Mouse (Mus musculus) forebrain, embryonic 15.5 days (tissue): ENCODE results near the gene Rpl12. TPM values are rescaled to one million over a fixed set of nuclear protein-coding genes. Genes with fewer than 3 reads are reported as not detected.
A peak's percentile ranks its signal among the peaks of the same experiment; 100 is the strongest.
"Not testable (repeated sequence)": the region's sequence is repeated elsewhere in the genome, so short reads cannot be mapped to it uniquely, and the experiment has no call there.

Source experiments
- ATAC-seq: fragments of 200-750 bp; cut with Nextera tagmentation; replicated peaks from 2 replicates; pipeline ENCODE4 v1.8.0; 2017; ENCODE audit warnings: mild to moderate bottlenecking, moderate TSS enrichment, moderate library complexity
- H3K27ac ChIP-seq: fragments of 300-500 bp; sonication (generic); replicated peaks from 2 replicates; pipeline ENCODE4 v1.5.1; 2015; ENCODE audit warnings: mild to moderate bottlenecking, inconsistent platforms
- H3K27me3 ChIP-seq: fragments of 300-500 bp; sonication (generic); 2 replicates; pipeline ENCODE4 v1.6.1; 2015; ENCODE audit warnings: inconsistent platforms
- H3K36me3 ChIP-seq: fragments of 300-500 bp; sonication (generic); 2 replicates; pipeline ENCODE4 v1.6.1; 2015; ENCODE audit warnings: mild to moderate bottlenecking, inconsistent platforms
- H3K4me1 ChIP-seq: fragments of 300-500 bp; sonication (generic); 2 replicates; pipeline ENCODE4 v1.6.1; 2015; ENCODE audit warnings: inconsistent platforms
- H3K4me2 ChIP-seq: fragments of 300-500 bp; sonication (generic); replicated peaks from 2 replicates; pipeline ENCODE4 v1.6.1; 2015; ENCODE audit warnings: mild to moderate bottlenecking, inconsistent platforms
- H3K4me3 ChIP-seq: fragments of 300-500 bp; sonication (generic); 2 replicates; pipeline ENCODE4 v1.5.1; 2015; ENCODE audit warnings: mild to moderate bottlenecking, inconsistent platforms
- H3K9ac ChIP-seq: fragments of 300-500 bp; sonication (generic); replicated peaks from 2 replicates; pipeline ENCODE4 v1.6.1; 2015; ENCODE audit warnings: mild to moderate bottlenecking, inconsistent platforms
- H3K9me3 ChIP-seq: fragments of 300-500 bp; sonication (generic); 2 replicates; pipeline ENCODE4 v1.6.1; 2016; ENCODE audit warnings: inconsistent platforms
- WGBS: fragments of 180-500 bp; shearing (Covaris S2); methylation state at CpG from one replicate; pipeline ENCODE4 v1.1.7; 2015; ENCODE audit warnings: mixed read lengths; 5-methylcytosine and 5-hydroxymethylcytosine counted together
- polyA plus RNA-seq: library from polyadenylated mRNA; unstranded; fragments of >200 nt; fragmentation: Nextera tagmentation; extraction: Ambion mirVana; gene quantifications from 2 replicates; pipeline ENCODE4 v1.2.1, GENCODE M21; 2015

Gene Rpl12
- polyA plus RNA-seq, 1 experiment from 2014 or later = 96.9 TPM

DNA sequence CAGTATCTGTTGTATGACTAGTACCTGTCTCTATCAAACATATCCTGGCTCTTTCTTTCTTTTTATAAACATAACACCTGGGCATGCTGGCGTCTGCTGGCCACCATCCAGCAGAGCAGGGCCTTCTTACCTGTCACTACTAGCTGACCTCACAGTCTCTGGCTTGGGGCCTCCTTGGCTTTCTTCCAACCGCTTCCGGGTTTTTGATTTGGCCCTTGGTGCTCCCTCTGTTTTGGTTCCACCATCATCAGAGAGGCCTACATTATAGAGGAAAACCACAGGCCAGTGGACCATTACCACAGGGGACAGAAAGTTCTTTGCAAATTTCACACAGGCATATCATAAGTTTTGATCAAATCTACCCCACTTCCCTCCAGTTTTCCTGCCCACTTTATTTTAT, 28.0 kb downstream of the Rpl12 start:
- no peak for ATAC-seq
- no peaks in the 10 kb centered on the region for H3K9me3 ChIP-seq
- H3K36me3 ChIP-seq = no peaks in the 10 kb centered on the region
- no peaks in the 10 kb centered on the region for H3K27me3 ChIP-seq
- H3K27ac ChIP-seq = no peak overlapping the region
- no peak overlapping the region for H3K9ac ChIP-seq
- no peak overlapping the region for H3K4me3 ChIP-seq
- no peak overlapping the region for H3K4me2 ChIP-seq
- WGBS = 67% methylated on average over 3 of the region's 3 CpGs
- H3K4me1 ChIP-seq = no peaks in the 10 kb centered on the region

GRCm38 (mm10) chr2:32990167-32990832, 28.9 kb downstream of the Rpl12 start:
- no peaks in the 10 kb centered on the region for H3K27me3 ChIP-seq
- no peak overlapping the region for H3K27ac ChIP-seq
- ATAC-seq = no peak
- 65% methylated on average over 13 of the region's 13 CpGs for WGBS
- H3K4me1 ChIP-seq = no peaks in the 10 kb centered on the region
- no peak overlapping the region for H3K4me3 ChIP-seq
- no peak overlapping the region for H3K4me2 ChIP-seq
- H3K9ac ChIP-seq = no peak overlapping the region
- H3K36me3 ChIP-seq = no peaks in the 10 kb centered on the region
- H3K9me3 ChIP-seq = no peaks in the 10 kb centered on the region

- H3K9ac ChIP-seq = no peak overlapping the region
- H3K27ac ChIP-seq = no peak overlapping the region
- no peak overlapping the region for H3K4me2 ChIP-seq
- 72% methylated on average over 6 of the region's 6 CpGs for WGBS
- no peak for ATAC-seq
- H3K36me3 ChIP-seq = no peaks in the 10 kb centered on the region
- H3K27me3 ChIP-seq = no peaks in the 10 kb centered on the region
- H3K9me3 ChIP-seq = no peaks in the 10 kb centered on the region
- no peaks in the 10 kb centered on the region for H3K4me1 ChIP-seq
- no peak overlapping the region for H3K4me3 ChIP-seq
Observed at GRCm38 (mm10) chr2:32992130-32992529, 30.8 kb downstream of the Rpl12 start.

DNA sequence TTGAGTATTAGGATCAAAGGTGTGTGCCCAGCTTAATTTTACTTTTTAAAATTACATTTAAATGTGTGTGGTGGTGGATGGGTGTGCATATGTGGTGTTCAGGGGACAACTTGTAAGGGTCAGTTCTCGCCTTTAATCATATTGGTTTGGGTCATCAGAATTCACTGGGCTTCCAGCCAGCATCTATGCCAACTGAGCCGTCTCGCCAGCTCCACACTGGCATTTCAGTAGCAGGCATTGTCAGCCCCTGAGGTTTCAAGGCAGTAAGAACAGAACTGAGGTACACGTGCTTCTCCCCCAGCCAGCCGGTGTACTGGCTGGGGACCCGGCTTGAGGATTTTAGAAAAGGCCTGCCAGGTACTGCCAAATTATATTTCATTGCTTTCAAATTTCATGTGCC, 35.7 kb downstream of the Rpl12 start:
- no peak overlapping the region for H3K27ac ChIP-seq
- no peak overlapping the region for H3K9ac ChIP-seq
- no peak for ATAC-seq
- H3K27me3 ChIP-seq = no peaks in the 10 kb centered on the region
- H3K9me3 ChIP-seq = no peaks in the 10 kb centered on the region
- no peaks in the 10 kb centered on the region for H3K4me1 ChIP-seq
- H3K4me2 ChIP-seq = no peak overlapping the region
- no peak overlapping the region for H3K4me3 ChIP-seq
- H3K36me3 ChIP-seq = no peaks in the 10 kb centered on the region
- WGBS = 47% methylated on average over 6 of the region's 6 CpGs

- no peaks in the 10 kb centered on the region for H3K27me3 ChIP-seq
- no peak overlapping the region for H3K4me3 ChIP-seq
- no peak for ATAC-seq
- no peak overlapping the region for H3K4me2 ChIP-seq
- no peaks in the 10 kb centered on the region for H3K4me1 ChIP-seq
- no peak overlapping the region for H3K9ac ChIP-seq
- no peaks in the 10 kb centered on the region for H3K9me3 ChIP-seq
- H3K36me3 ChIP-seq = no peaks in the 10 kb centered on the region
- WGBS = 85% methylated on average over 4 of the region's 4 CpGs
- no peak overlapping the region for H3K27ac ChIP-seq
Observed at GRCm38 (mm10) chr2:32997792-32998191, 36.4 kb downstream of the Rpl12 start.

DNA sequence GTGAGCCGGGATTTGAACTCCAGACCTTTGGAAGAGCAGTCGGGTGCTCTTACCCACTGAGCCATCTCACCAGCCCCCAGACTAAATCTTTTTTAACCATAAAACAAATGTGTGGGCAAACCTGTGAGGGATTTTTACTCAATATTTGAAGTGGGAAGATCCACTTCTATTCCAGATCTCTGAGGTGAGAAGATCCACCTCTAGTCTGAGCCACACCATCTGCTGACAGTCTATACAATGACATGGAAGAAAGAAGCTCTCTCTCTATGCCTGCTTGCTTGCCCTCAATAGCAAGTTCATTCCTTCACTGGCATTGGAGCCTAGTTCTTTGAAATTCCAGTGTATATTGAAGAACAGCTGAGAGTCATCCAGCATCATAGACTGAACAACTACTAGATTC, 38.4 kb downstream of the Rpl12 start:
- no peak for ATAC-seq
- Histone ChIP-seq H3K36me3 (no peaks in the 10 kb centered on the region), H3K4me1 (no peaks in the 10 kb centered on the region), H3K27ac (no peak overlapping the region), H3K4me3 (no peak overlapping the region), H3K27me3 (no peaks in the 10 kb centered on the region), H3K4me2 (no peak overlapping the region), H3K9ac (no peak overlapping the region), H3K9me3 (no peaks in the 10 kb centered on the region)
- 97% methylated on average over 2 of the region's 2 CpGs for WGBS

GRCm38 (mm10) chr2:33002144-33002543, 40.8 kb downstream of the Rpl12 start:
- 85% methylated on average over 7 of the region's 7 CpGs for WGBS
- peaks cover 3% of the 10 kb centered on the region; the same call in 1 of the 2 replicates for H3K36me3 ChIP-seq
- H3K4me1 ChIP-seq = no peaks in the 10 kb centered on the region
- H3K9ac ChIP-seq = no peak overlapping the region
- H3K4me2 ChIP-seq = no peak overlapping the region
- H3K4me3 ChIP-seq = no peak overlapping the region
- no peaks in the 10 kb centered on the region for H3K27me3 ChIP-seq
- H3K9me3 ChIP-seq = no peaks in the 10 kb centered on the region
- no peak overlapping the region for H3K27ac ChIP-seq
- ATAC-seq = no peak

- no peak for ATAC-seq
- Histone ChIP-seq H3K4me1 (no peaks in the 10 kb centered on the region), H3K4me3 (no peak overlapping the region), H3K27ac (no peak overlapping the region), H3K27me3 (no peaks in the 10 kb centered on the region), H3K9ac (no peak overlapping the region), H3K9me3 (no peaks in the 10 kb centered on the region), H3K4me2 (no peak overlapping the region), H3K36me3 (peaks cover 3% of the 10 kb centered on the region; the same call in 1 of the 2 replicates)
- 57% methylated on average over 5 of the region's 5 CpGs for WGBS
Observed at GRCm38 (mm10) chr2:33005041-33005440, 43.7 kb downstream of the Rpl12 start.

DNA sequence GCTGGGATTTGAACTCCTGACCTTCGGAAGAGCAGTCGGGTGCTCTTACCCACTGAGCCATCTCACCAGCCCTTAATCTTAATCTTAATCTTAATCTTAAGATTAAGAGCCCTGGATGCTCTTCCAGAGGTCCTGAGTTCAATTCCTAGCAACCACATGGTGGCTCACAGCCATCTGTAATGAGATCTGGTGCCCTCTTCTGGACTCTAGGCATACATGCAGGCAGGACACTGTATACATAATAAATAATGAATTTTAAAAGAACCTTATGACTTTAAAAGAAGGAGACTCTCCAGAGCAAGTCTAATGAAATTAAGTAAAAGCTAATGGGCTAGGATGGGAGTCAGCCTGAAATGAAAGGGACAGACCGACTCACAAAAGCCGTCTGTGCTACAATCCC, 47.7 kb downstream of the Rpl12 start:
- 88% methylated on average over 4 of the region's 4 CpGs for WGBS
- H3K4me3 ChIP-seq, H3K9ac ChIP-seq, H3K27ac ChIP-seq, H3K4me2 ChIP-seq, H3K4me1 ChIP-seq, ATAC-seq, H3K36me3 ChIP-seq, H3K9me3 ChIP-seq, H3K27me3 ChIP-seq: not testable (repeated sequence)

GRCm38 (mm10) chr2:33014877-33015276, 53.5 kb downstream of the Rpl12 start:
- Histone ChIP-seq H3K4me1 (peaks cover 3% of the 10 kb centered on the region; the same call in 1 of the 2 replicates), H3K27me3 (no peaks in the 10 kb centered on the region), H3K4me3 (no peak overlapping the region), H3K27ac (no peak overlapping the region), H3K9me3 (no peaks in the 10 kb centered on the region), H3K9ac (no peak overlapping the region), H3K36me3 (no peaks in the 10 kb centered on the region), H3K4me2 (no peak overlapping the region)
- peak; percentile 60; the same call in 1 of the 2 replicates for ATAC-seq
- WGBS = 53% methylated on average over 5 of the region's 5 CpGs

Other genes starting within 250 kb of the Rpl12 start
- gene Cdk9, start 248.5 kb upstream of the Rpl12 start, polyA plus RNA-seq = 88.0 and 98.2 TPM in 2 replicates
- gene Sh2d3c, start 240.5 kb upstream of the Rpl12 start, polyA plus RNA-seq = 39.5 and 39.7 TPM in 2 replicates
- gene 6330409D20Rik, start 220.5 kb upstream of the Rpl12 start, polyA plus RNA-seq = 2.4 and 2.7 TPM in 2 replicates
- gene Tor2a, start 204.3 kb upstream of the Rpl12 start, polyA plus RNA-seq = 63.2 and 66.3 TPM in 2 replicates
- 0.61 and 0.66 TPM in 2 replicates for gene Ttc16, start 185.9 kb upstream of the Rpl12 start, polyA plus RNA-seq
- 4.8 and 6.6 TPM in 2 replicates for gene Ptrh1, start 185.8 kb upstream of the Rpl12 start, polyA plus RNA-seq
- 0.61 and 1.0 TPM in 2 replicates for gene Cfap157, start 177.1 kb upstream of the Rpl12 start, polyA plus RNA-seq
- gene Stxbp1, start 114.3 kb upstream of the Rpl12 start, polyA plus RNA-seq = 191 and 197 TPM in 2 replicates
- 33.5 TPM in 2 replicates for gene Fam129b, start 85.4 kb upstream of the Rpl12 start, polyA plus RNA-seq
- 16.7 and 17.8 TPM in 2 replicates for gene Lrsam1, start 55 bp downstream of the Rpl12 start, polyA plus RNA-seq
- gene Slc2a8, start 20.5 kb downstream of the Rpl12 start, polyA plus RNA-seq = 20.9 and 21.3 TPM in 2 replicates
- gene Garnl3, start 170.1 kb downstream of the Rpl12 start, polyA plus RNA-seq = 21.6 and 28.1 TPM in 2 replicates